Mouse (Mus musculus) gonadal fat pad, adult 2 months (tissue): ENCODE measurements around the gene Fer. TPM values are rescaled to one million over a fixed set of nuclear protein-coding genes. Genes with fewer than 3 reads are reported as not detected.

ENCODE experiments used
- DNase-seq: peaks from one replicate; pipeline ENCODE4 v3.0.0-alpha.2; 2012; ENCODE audit warnings: low read depth
- polyA plus RNA-seq: library from polyadenylated mRNA; depleted of rRNA; stranded (reverse); fragments of >200 nt; gene quantifications from 2 replicates; pipeline ENCODE4 v1.2.3, GENCODE M21; 2012

Gene Fer
- polyA plus RNA-seq, 1 experiment: 4.8 TPM

DNA sequence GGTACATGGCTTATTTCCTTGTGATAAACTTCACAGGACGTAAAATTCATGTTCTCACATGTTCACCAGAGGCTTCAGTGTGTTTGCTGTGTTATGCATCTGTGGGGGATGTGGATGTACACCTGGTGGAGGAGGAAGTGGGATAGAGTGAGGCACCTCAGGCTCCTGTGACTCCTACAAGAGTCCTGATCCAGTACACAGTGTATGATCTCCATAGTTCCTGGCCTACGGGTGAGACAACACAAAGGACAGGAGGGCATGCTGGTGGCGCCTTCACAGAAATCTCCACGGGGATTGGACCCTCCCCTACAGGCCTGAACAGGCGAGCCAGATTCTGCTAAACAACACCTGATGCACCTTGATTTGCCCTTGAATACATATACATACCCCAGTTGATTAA, 111.4 kb downstream of the Fer start:
- no peak for DNase-seq

DNA sequence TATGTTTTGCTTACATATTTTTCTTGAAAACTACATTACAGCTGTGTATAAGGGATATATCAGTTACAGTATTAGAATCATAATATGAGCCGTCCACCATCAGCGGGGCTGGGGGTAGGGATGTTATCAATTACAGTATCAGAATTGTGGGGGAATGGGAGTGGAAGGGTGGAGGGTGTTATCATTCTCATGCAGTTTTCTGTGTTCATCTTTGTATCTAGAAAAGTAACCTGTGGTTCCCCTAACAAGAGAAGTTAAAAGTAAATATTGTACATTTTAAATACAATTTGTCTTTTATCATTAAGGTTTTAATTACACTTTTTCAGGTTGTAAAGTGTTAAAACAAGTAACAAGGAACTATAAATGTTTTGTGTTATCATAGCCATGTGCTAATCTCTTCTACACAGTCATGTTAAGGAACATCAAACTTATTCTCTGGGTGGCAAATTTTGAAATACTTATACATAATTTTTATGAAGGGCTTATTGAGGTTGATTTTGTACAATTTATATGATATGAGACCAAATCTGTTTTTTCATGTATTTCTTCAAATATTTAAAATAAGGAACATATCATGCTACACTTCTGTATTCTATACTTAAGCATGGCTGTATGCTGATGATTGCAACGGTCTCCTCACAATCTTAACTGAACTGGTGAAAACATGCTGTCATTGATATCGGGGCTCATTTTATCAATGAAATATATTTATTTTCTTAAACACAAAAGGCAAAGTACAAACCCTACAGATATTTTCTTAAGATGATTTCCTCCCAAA, 116.1 kb downstream of the Fer start:
- DNase-seq: no peak

DNA sequence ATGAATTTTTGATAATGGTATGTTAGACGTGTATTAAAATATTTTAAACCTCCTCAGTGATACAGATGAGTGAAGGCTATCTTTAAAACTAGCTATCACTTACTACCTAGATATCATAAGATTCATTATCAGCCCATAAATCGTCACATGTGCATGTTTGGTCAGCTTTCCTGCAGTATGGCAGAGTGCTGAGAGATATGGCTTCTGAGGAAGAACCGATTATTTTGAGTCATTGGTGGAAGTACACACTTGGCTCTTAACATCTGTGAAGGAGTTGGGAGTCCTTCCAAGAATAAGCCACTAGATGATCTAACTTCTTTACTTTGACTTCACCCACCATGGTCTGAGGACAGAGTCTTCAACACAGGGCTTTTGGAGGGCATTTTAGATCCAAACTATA, 117.3 kb downstream of the Fer start:
- no peak for DNase-seq

DNA sequence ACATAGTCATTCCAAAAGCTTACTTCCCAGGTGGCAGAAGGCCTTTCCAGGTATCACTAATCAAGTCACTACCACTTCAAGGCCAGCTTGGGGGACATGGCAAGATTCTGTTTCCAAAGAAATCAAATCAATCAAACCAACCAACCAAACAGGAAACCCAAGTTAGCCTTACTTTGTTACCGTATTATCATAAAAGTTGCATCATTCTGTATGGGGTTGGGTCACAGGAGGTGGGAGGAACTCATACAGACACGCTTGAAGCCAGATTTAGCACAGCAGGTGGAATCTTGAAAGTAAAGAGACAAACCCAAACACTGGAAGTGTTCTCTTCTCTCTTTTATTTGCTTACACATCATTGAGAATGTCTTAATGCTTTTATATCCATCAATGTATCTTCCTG, 125.8 kb downstream of the Fer start:
- DNase-seq: peak; percentile 41

DNA sequence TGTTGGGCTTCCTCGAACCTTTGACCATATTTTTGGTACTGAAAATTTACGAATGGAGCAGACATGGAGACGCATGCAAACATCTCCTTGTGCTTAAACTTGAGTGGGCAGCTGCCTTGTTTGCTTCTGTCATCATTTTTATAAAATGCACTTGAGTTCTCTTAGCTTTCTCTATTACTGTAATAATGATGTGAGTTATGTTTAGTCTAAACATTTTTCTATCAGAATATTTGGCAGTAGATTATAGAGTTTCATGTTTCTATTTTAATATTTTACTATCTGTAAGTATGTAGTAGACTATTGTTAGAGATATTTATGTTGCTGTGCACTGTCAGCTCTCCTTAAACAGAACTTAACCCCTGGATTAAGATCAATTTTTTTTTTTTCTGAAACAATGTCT, 128.3 kb downstream of the Fer start:
- DNase-seq: no peak

DNA sequence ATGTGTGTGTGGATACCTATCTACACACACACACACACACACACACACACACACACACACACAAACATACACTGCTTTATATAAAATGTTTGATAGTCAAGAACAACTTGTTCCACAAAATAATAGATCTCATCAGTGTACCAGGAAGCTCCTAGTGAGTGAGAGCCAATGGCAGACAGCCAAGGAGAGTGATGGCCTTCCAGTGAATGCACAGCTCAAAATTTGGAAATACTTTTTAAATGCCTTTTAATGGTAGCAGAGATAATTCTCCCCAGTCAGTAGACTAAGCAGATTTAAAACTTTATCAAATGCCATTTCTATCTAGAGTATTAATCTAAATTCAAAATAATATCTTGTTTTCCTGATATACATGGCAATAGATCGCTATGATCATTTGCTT, 133.1 kb downstream of the Fer start:
- no peak for DNase-seq

DNA sequence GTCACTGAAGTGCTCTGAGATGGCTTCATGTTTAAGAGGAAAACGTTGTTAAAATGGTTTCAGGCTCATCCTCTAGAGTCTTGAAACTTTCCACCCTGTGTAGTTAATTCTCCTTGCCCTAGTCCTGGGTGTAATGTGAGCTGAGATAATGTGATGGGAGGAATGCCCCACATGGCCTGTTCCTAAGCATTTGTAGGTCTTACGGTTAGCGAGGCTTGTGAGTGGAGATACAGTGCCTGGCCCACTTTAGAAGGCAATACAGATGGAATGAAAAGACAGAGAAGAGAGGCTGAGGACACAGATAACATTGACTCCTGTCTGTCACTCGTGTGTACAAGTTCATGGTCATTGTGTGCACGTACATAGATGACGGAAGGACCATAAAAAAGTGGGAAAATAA, 134.8 kb downstream of the Fer start:
- DNase-seq: no peak

DNA sequence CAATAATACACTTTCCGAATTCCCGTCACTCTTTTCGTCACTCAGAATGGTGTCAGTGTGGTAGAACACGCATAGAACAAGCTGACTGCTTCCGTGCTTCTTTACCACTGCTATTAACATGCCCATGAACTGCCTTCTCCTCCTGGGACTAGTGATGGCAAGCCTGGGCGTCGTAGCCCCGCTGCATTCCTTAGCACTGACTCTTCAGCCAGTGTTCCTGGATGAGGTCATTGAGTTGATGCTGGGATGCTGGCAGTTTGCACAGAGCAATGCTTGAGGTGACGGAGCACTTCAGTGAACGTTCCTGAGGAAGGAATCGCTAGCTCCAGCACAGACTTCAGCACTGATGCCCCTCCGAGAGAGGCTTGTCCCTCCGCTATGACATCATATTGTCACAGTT, 140.6 kb downstream of the Fer start:
- no peak for DNase-seq

DNA sequence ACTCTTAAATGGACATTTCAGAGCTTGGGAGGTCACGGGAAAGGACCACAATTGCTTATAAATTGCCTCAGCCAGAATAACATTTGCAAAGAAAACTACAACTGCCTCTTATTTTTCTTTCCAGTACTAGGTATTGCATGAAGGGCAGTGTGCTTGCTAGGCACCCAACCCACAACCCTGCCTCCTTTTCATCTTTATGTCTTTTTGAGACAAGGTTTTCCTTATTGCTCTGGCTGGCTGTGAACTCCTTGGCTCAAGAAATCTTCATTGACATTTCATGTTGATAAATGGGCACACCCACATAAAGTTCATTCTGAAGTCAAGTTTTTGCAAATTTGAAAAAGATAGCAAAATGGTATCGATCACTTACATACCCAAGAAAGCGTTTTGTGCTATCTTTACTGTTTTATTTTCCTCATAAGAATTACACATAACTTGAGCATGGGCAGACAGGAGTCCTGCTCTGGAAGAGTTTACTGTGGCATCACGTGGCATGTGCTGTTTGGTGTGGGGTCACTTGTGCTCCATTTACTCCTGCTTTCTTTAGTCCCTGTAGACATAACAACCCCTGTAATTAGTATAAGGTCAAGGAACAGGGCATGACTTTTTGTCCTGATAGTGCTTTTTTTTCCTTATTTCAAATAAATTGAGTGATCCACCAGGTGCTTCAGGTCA, 142.8 kb downstream of the Fer start:
- DNase-seq: no peak

DNA sequence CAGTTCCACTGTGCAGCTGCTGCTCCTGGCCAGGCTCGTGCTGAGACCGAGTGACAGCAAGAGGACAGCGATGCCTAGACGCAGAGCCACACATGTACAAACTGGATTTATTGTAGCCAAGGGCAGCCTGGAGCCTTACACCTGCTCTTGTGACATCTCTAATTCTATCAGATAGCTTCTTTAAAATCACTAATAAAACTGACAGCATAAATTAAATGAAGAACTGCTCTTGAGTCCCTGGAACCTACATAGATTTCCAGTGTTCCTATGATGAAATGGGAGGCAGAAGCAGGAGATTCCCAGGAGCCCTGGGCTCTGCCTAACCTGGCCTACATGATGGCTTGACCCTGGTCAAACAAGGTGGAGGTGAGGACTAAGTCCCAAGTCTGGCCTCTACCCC, 153.7 kb downstream of the Fer start:
- DNase-seq: peak; percentile 57

DNA sequence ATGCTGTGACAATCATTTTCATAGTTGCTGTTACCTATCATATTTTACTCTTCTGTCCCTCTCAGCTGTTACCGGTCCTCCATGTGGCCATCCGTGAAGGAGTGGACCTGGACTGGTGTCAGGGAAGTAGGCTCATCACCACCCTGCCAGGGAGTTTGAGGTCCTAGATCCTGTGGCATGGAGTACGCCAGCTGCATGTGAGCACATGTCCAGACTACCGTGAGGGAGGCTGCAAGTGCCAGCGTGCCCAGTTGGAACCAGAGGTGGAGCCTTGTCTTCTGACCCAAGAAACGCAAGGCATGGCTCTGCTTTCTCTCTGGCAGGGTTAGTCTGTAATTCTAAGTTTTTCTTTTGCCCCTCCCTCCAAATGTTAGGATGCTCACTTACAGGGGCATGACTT, 155.4 kb downstream of the Fer start:
- DNase-seq: peak; percentile 66

DNA sequence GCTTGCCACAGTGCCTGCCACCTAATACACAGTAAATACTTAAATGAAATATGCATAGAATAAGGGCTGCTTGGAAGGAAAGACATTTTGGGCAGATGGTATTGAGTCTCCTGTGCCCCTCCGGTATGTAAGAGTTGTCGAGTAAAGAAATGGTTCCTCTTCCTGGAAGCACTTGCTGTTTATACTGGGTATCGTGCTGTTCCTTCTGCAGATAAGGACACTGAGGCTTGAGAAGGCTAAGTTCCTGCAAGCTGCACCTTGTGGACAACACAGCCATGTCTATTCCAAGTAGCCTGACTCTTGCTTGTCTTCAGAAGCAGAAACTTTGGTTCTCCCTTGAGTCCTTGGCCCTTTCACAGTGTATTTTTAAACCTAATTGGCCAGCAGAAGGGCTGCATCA, 156.0 kb downstream of the Fer start:
- no peak for DNase-seq

DNA sequence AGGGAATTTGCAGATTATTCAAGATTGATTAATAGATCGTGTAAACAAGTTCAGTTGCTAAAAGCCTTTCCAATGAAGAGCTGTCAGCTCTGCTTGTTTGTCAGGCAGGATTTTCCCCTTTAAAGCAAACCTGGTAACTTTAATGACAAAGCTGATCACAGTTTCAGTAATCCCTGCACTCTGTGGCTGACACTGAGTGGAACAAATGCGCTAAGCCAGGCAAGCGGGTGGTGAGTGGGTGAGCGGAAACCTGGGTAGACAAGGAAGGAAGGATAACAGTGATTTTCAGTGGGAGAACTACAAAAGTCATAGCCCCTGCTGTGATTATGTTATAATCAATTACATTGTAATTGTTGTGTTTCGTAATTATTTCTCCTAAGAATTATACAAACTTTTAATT, 156.8 kb downstream of the Fer start:
- DNase-seq: no peak

DNA sequence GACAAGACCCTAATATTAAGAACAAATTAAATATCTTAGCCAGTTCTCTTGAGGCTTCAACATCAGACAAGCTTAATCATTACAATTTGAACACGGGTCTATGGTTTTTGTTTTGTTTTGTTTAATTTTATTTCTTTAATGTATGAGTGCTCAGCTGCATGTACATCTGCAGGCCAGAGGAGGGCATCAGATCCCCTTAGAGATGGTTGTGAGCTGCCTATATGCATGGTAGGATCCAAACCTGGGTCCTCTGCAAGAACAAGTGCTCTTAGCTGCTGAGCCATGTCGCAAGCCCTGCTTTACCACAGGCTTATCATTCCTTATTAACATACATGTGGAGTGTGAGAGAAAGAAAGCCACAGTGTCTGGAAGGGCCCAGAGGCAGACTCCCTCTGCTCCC, 163.6 kb downstream of the Fer start:
- DNase-seq: no peak

DNA sequence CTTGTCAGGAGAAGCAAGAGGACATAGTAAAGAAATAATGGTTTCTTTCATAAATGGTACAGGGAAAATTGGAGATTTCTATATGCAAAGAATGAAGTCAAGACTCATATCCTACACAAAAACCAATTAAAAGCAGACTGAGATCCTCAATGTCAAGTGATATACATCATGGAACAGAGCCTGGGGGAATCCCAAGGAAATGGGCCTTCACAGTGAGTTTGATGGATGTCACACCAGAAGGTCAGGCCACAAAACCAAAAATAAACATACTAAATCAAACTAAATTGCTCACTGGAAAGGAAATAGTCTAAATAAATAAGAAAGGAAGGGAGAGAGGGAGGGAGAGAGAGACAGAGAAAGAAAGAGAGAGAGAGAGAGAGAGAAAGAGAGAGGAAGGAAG, 178.9 kb downstream of the Fer start:
- DNase-seq: no peak

DNA sequence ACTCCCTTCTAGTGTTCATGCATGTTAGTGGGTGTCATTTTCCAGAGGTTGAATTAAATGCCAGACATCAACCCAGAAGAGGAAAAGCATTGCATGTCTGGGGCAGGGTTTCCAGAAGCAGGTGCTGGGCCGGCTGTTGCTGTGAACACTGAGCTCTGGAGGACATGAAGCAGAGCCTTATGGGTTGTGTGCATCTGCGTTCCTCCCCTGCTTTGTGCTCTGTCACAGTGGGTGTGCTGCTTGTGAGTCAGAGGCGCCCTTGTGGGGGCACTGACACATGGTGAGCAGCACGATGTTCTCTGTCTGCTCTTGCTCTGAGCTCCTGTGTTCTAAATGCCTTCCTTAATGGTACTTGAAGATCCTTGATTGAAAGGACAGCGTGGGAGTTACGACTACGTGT, 182.5 kb downstream of the Fer start:
- DNase-seq: no peak

DNA sequence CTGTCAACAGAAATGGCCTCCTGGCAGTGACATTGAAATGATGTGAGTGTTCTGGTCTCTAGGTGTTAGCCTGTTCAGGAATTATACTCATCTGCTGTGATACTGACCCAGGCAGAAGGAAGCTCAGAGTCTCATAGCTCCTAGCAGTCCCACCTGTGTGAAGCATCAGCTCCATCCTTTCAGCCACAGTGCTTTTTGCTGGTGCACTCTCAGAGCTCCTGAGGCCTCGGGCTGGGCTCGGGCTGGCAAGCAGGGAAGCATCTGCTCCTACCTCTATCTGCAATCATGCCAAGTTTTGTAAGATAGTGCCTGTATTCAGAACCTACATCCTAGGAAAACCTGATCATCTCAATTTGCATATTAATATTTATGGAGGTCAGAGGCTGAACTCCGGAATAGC, 183.7 kb downstream of the Fer start:
- DNase-seq: no peak

DNA sequence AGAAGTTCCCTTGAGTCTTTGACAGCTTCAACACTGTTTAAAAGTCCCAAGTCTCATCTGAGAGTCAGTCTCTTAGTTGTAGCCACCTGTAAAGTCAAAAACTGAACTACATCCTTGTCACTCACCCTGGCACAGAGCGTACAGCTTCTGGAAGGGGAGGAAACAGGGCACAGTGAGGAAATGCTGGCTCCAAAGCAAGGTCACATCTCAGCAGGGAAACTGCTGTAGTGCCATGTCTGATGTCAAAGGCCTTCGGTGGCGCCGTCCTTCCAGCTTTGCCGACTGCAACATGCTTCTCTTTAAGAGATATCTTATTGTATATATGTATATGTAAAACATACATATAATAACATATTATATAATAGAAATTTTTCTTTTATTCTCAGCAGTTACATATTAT, 188.0 kb downstream of the Fer start:
- DNase-seq: no peak

DNA sequence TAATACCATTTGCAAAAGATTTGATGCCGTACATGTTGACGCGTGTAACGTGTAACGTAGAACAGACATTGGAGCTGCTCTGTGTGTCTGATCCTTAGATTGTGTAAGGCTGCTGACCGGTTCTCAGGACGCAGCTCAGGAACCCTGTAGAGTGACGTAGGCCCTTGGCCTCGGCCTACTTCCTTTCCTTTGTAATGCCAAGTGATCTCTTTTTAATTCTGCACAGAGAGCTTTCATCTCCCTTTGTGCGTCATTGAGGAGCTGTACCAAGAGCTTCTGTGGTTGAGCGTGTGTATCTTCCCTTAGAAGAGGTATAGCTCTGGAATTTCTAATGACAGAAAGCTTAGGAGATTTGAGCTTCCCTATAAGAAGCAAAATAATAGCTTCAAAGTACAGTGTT, 190.8 kb downstream of the Fer start:
- DNase-seq: no peak

DNA sequence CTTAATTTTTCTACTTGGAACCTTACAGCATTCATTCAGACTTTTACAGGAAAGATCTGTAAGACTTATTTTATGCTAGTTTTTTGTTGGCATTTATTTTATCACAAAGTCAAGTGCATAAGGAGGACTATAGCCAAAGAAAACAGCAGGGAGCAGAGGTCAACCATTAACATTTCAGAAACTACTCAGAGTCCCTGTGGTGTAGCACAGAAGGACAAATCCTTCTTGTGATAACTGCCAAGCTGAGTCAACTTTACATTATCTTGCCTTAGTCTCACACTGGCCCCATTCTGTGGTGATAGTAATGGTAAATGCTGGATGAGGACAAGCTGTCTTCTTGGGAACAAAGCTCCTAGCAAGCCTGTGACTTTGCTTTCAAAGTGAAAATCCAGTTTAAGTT, 197.7 kb downstream of the Fer start:
- no peak for DNase-seq

DNA sequence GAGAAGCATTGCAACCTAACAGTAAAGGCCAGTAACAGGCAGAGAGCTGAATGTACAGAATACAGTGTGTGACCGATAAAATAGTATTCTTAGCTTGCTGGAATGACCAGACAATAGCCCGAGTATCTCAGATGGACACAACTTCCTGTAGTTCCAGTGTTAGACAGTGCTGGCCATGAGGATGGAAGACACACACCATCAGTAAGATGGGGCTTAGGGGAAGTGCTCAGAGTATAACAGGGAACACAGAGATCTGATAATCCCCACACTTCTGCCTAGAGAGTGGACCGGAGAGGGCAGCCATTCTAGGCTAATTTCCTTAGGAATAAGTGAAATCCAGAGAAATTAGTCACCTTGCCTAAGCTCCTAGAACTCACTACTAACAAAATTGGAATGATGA, 202.4 kb downstream of the Fer start:
- DNase-seq: no peak

DNA sequence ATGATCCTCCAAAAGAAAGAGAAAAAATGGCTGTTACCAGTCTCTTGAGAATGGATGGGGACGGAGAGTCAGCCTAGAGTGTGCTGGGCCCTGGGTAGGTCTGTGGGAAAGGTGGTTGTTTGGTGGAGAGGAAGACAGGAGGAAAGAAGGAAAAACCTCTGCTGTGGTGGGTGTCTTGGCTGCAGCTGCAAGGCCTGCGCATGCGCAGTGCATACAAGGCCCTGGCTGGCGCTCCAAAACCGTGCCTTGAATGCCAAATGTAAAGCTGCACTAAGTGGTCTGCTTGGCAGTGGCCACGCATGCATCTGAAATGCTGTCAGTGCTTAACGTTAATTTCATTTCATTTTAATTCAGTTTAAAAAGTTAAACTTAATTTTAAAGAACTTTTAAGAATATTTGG, 214.5 kb downstream of the Fer start:
- DNase-seq: no peak

DNA sequence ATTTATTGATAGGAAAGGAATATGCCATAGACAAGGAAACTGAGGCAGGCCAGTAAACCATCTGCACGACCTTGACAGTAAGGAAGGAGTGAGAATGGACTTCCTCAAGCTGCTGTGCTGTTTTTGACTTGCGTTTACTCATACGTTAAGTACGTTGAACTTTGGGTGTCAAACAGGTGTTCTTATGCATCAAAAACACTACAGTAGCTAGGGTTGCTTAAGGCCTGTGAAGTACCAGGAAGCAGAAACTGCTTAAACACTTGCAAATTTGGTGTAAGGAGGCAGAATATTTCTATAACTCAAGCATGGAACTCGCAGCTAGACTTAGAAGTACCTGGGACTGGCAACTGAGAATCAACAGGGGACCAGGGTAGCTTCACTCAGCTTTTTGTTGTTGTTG, 221.9 kb downstream of the Fer start:
- no peak for DNase-seq

DNA sequence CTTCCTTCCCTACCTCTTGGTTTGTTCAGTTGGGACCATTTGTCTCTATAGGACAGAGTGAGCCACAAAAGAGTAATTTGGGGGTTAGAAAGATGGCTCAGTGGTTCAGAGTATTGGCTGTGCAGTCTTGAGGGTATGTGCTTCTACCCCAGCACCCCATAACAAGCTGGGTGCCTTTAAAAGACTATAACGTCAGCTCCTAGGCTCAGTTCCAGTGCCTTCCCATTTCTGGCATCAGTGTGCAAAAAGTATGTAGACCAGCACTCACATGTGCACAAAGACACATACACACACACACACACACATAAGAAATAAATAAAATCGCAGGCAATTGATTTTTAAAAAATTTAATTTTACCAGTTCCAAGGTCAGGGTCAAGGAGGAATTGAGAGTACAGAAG, 222.6 kb downstream of the Fer start:
- no peak for DNase-seq
